Mouse (Mus musculus) ES-E14 (cell line): Measurements from ENCODE around the gene Swap70. TPM values are rescaled to one million over a fixed set of nuclear protein-coding genes. Genes with fewer than 3 reads are reported as not detected.
A peak's percentile ranks its signal among the peaks of the same experiment; 100 is the strongest.

Experiments used
- DNase-seq: peaks from one replicate; pipeline ENCODE4 v3.0.0-alpha.2; 2013; ENCODE audit warnings: low read depth, low spot score
- H3K27ac ChIP-seq: 2 replicates; pipeline ENCODE4 v1.5.1; 2012; ENCODE audit warnings: low read depth, mild to moderate bottlenecking, low read length, moderate library complexity, mixed read lengths; ENCODE audit not compliant: poor library complexity, insufficient read depth, severe bottlenecking
- H3K36me3 ChIP-seq: 2 replicates; pipeline ENCODE4 v1.6.1; 2012; ENCODE audit warnings: mild to moderate bottlenecking, low read length, moderate library complexity, mixed read lengths; ENCODE audit not compliant: control insufficient read depth, poor library complexity, insufficient read depth, severe bottlenecking
- H3K4me1 ChIP-seq, 2 experiments: fragments of 150-350 bp in 1 of 2; sonication (generic) in 1 of 2; 2 replicates each; pipeline ENCODE4 v1.6.1; 2012; ENCODE audit warnings: low read length in 2 of 2, mild to moderate bottlenecking in 1 of 2, mixed read lengths in 1 of 2; ENCODE audit not compliant: control insufficient read depth in 2 of 2, insufficient read depth in 2 of 2, poor library complexity in 1 of 2
- H3K4me3 ChIP-seq, 2 experiments: fragments of 150-350 bp in 1 of 2; sonication (generic) in 1 of 2; 2 replicates each; pipeline ENCODE4 v1.5.1; 2012; ENCODE audit warnings: low read length in 2 of 2, low read depth in 1 of 2, mild to moderate bottlenecking in 1 of 2, mixed read lengths in 1 of 2; ENCODE audit not compliant: insufficient read depth in 1 of 2, poor library complexity in 1 of 2, severe bottlenecking in 1 of 2
- H3K9ac ChIP-seq: 2 replicates; pipeline ENCODE4 v1.6.1; 2012; ENCODE audit warnings: low read depth, mild to moderate bottlenecking, low read length, mixed read lengths; ENCODE audit not compliant: poor library complexity, insufficient read depth, severe bottlenecking
- H3K9me3 ChIP-seq: fragments of 150-350 bp; sonication (generic); 2 replicates; pipeline ENCODE4 v1.6.1; 2012; ENCODE audit warnings: low read depth, mild to moderate bottlenecking, low read length; ENCODE audit not compliant: control insufficient read depth, insufficient read depth
- CHD2 ChIP-seq: IDR thresholded peaks from 2 replicates; pipeline ENCODE4 v1.6.1; 2014; ENCODE audit warnings: mild to moderate bottlenecking, low read depth, low read length, inconsistent platforms
- HCFC1 ChIP-seq: IDR thresholded peaks from 2 replicates; pipeline ENCODE4 v1.6.1; 2012; ENCODE audit warnings: low read length, inconsistent platforms, borderline replicate concordance; ENCODE audit not compliant: insufficient read depth
- MAFK ChIP-seq: IDR thresholded peaks from 2 replicates; pipeline ENCODE4 v1.6.1; 2014; ENCODE audit warnings: mild to moderate bottlenecking, low read depth, low read length, inconsistent platforms; ENCODE audit not compliant: insufficient read depth
- ZC3H11A ChIP-seq: IDR thresholded peaks from 2 replicates; pipeline ENCODE4 v1.6.1; 2012; ENCODE audit warnings: low read depth, mild to moderate bottlenecking, inconsistent platforms, low read length, borderline replicate concordance
- ZNF384 ChIP-seq: IDR thresholded peaks from 2 replicates; pipeline ENCODE4 v1.6.1; 2012; ENCODE audit warnings: low read depth, low read length, inconsistent platforms
- in situ Hi-C, 2 experiments: fragments of 600-800 bp; cut with MboI; formaldehyde crosslinking; loops; one replicate each; pipeline ENCODE4 v1.15.1; 2025; ENCODE audit warnings: low sequenced_read_pairs in 2 of 2, inconsistent platforms in 1 of 2; ENCODE audit not compliant: unreplicated experiment in 2 of 2
- total RNA-seq: library from RNA; depleted of rRNA; stranded (reverse); fragments of 300-350 nt; gene quantifications from 2 replicates; pipeline ENCODE4 v1.2.3, GENCODE M21; 2012

The Swap70 gene
- total RNA-seq, 1 experiment: 28.7 TPM

- in situ Hi-C loops: no loop called here
- peaks cover 10% of the 10 kb centered on the region; the same call in 1 of the 2 replicates for H3K36me3 ChIP-seq
- 0 out of 4 replicates have a peak, but pooled peaks cover 0 to 1% of the 10 kb centered on the region in 2 experiments for H3K4me1 ChIP-seq
- DNase-seq: no peak
- H3K9me3 ChIP-seq: no peaks in the 10 kb centered on the region
- no peak overlapping the region for H3K27ac ChIP-seq
- TF ChIP-seq MAFK: no peak
- TF ChIP-seq ZC3H11A: no peak
- no peak for TF ChIP-seq HCFC1
- TF ChIP-seq ZNF384: no peak
- no peak for TF ChIP-seq CHD2
- H3K4me3 ChIP-seq: no peak overlapping the region
- H3K9ac ChIP-seq: no peak overlapping the region
Measured at GRCm38 (mm10) chr7:110253861-110254260, 32.4 kb downstream of the Swap70 start.

DNA sequence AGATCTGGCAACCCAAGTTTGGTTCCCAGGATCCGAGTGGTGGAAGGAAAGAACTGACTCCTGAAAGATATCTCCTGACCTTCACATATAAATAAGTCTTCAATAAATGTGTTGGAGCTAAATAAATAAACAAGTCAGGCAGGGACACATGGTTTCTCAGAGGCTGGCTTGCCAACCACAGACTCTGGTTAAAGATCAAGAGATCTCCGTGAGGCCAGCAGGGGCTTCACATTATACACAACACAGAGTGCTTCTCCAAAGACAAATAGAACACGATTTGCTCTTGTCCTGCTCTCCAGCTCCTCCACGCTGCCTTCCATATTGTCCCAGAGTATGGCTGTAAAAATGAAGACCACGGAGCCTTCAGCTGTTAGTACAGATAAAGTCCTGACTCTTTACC, 32.9 kb downstream of the Swap70 start:
- no peak overlapping the region for H3K4me3 ChIP-seq
- no peak overlapping the region for H3K9ac ChIP-seq
- H3K36me3 ChIP-seq: peaks cover 13% of the 10 kb centered on the region; the same call in 1 of the 2 replicates
- no peak overlapping the region for H3K27ac ChIP-seq
- TF ChIP-seq MAFK: no peak
- TF ChIP-seq HCFC1: no peak
- in situ Hi-C loops: no loop called here
- H3K9me3 ChIP-seq: no peaks in the 10 kb centered on the region
- no peaks in the 10 kb centered on the region for H3K4me1 ChIP-seq
- DNase-seq: no peak

- H3K9me3 ChIP-seq: no peaks in the 10 kb centered on the region
- H3K9ac ChIP-seq: no peak overlapping the region
- no peak overlapping the region for H3K4me3 ChIP-seq
- no peak for DNase-seq
- in situ Hi-C loops: no loop called here
- H3K27ac ChIP-seq: no peak overlapping the region
- peaks cover 13% of the 10 kb centered on the region; the same call in 1 of the 2 replicates for H3K36me3 ChIP-seq
- no peak for TF ChIP-seq CHD2
- no peak for TF ChIP-seq ZC3H11A
- TF ChIP-seq HCFC1: no peak
- TF ChIP-seq MAFK: no peak
- no peak for TF ChIP-seq ZNF384
- no peaks in the 10 kb centered on the region for H3K4me1 ChIP-seq
Measured at GRCm38 (mm10) chr7:110257059-110257458, 35.5 kb downstream of the Swap70 start.

- in situ Hi-C loops: no loop called here
- Histone ChIP-seq H3K9me3 (no peaks in the 10 kb centered on the region), H3K36me3 (peaks cover 9% of the 10 kb centered on the region; the same call in 1 of the 2 replicates), H3K27ac (no peak overlapping the region), H3K9ac (peak overlapping the region; percentile 33; the same call in 1 of the 2 replicates), H3K4me1 (no peaks in the 10 kb centered on the region), H3K4me3 (no peak overlapping the region)
- no peak for DNase-seq
- TF ChIP-seq HCFC1 (no peak), ZC3H11A (no peak), CHD2 (no peak), MAFK (no peak), ZNF384 (no peak)
Measured at GRCm38 (mm10) chr7:110258196-110258950, 36.9 kb downstream of the Swap70 start.
